Mouse (Mus musculus): ENCODE results near the gene Insig1.

DNA sequence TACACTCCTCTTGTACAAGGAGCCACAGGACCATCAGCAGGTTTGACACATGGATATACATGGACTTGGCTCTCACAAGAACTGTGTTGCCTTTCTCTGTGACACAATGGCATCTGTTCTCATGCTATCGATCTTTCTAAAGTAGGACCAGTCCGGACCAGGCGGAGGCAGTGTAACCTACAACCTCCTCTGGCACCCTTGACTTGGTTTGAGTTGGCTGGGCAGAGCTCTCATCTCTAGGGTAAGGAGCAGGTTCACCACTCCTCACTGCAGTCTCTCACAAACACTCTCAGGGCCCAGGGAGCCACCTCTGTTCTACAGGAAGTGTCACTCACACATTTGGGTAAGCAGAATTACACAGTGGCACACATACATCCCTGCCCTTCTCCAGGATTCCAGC lies 29.1 kb upstream of the Insig1 start:
- TF ChIP-seq CTCF (IDR thresholded peaks at IDR 0.05): no peak
- TF ChIP-seq EP300 (IDR thresholded peaks at IDR 0.05): no peak

All from lung, postnatal 0 days (tissue).